Mouse (Mus musculus) C2C12 (cell line): ENCODE measurements around the gene 1700007K13Rik.

Source experiments
- CEBPB ChIP-seq: IDR thresholded peaks from one replicate; pipeline ENCODE4 v1.6.1; 2011; ENCODE audit warnings: low read depth, mild to moderate bottlenecking, control low read depth, moderate library complexity
- CTCF ChIP-seq: IDR thresholded peaks from one replicate; pipeline ENCODE4 v1.5.1; 2011; ENCODE audit not compliant: control insufficient read depth, insufficient read depth, insufficient read length
- MAX ChIP-seq: IDR thresholded peaks from one replicate; pipeline ENCODE4 v1.6.1; 2011; ENCODE audit warnings: mild to moderate bottlenecking, control low read depth
- MYOD1 ChIP-seq: IDR thresholded peaks from one replicate; pipeline ENCODE4 v1.6.1; 2011; ENCODE audit warnings: low read depth; ENCODE audit not compliant: control insufficient read depth, insufficient read length
- USF1 ChIP-seq: IDR thresholded peaks from one replicate; pipeline ENCODE4 v1.6.1; 2011; ENCODE audit warnings: low read depth, mild to moderate bottlenecking, control low read depth, moderate library complexity

- no peak for TF ChIP-seq CTCF
- TF ChIP-seq MAX: no peak
- no peak for TF ChIP-seq MYOD1
- no peak for TF ChIP-seq USF1
- no peak for TF ChIP-seq CEBPB
Measured at GRCm38 (mm10) chr2:28495207-28495756, 29.1 kb upstream of the 1700007K13Rik start.
